Mouse (Mus musculus): ENCODE measurements around the gene Stap2. TPM values are rescaled to one million over a fixed set of nuclear protein-coding genes. Genes with fewer than 3 reads are reported as not detected.
A peak's percentile ranks its signal among the peaks of the same experiment; 100 is the strongest.

Gene Stap2
- polyA plus RNA-seq (2014; fragmentation: Nextera tagmentation; extraction: Ambion mirVana): 5.2 and 6.8 TPM in 2 replicates

- ATAC-seq (ENCODE audit: low read depth): no peak
- Histone ChIP-seq H3K4me2 (ENCODE audit: low read depth, low read length) (no peak within 1 kb of the TSS), H3K4me1 (ENCODE audit: control insufficient read depth, insufficient read depth, low read length) (peaks cover 11% of the 10 kb centered on the region), H3K4me3 (ENCODE audit: low read depth, low read length) (no peak within 1 kb of the TSS), H3K36me3 (ENCODE audit: control insufficient read depth, insufficient read depth, low read length) (no peaks in the 10 kb centered on the region), H3K27me3 (ENCODE audit: control insufficient read depth, insufficient read depth, low read length) (no peaks in the 10 kb centered on the region), H3K27ac (ENCODE audit: low read depth, low read length) (no peak within 1 kb of the TSS), H3K9ac (replicated peaks; ENCODE audit: low read depth, low read length) (no peak within 1 kb of the TSS), H3K9me3 (ENCODE audit: control insufficient read depth, low read length) (no peaks in the 10 kb centered on the region)
- WGBS: 59% methylated on average over 13 of the region's 13 CpGs
These were observed at the start of gene Stap2, which contains the start of gene Mpnd for GRCm38 (mm10) chr17:56005415-56006061. TSS of gene Stap2 (minus strand) at chr17:56005584. TSS of gene Mpnd (plus strand) at chr17:56005711.

GRCm38 (mm10) chr17:56054938-56055337, 49.6 kb upstream of the Stap2 start:
- Histone ChIP-seq H3K27ac (ENCODE audit: low read depth, low read length) (no peak overlapping the region), H3K9ac (replicated peaks; ENCODE audit: low read depth, low read length) (no peak overlapping the region), H3K4me1 (ENCODE audit: control insufficient read depth, insufficient read depth, low read length) (no peaks in the 10 kb centered on the region), H3K27me3 (ENCODE audit: control insufficient read depth, insufficient read depth, low read length) (no peaks in the 10 kb centered on the region), H3K36me3 (ENCODE audit: control insufficient read depth, insufficient read depth, low read length) (no peaks in the 10 kb centered on the region; the same call in 1 of the 2 replicates), H3K9me3 (ENCODE audit: control insufficient read depth, low read length) (no peaks in the 10 kb centered on the region), H3K4me2 (ENCODE audit: low read depth, low read length) (no peak overlapping the region), H3K4me3 (ENCODE audit: low read depth, low read length) (no peak overlapping the region)
- ATAC-seq (ENCODE audit: low read depth): no peak

GRCm38 (mm10) chr17:56051369-56051768, 46.0 kb upstream of the Stap2 start:
- no peaks in the 10 kb centered on the region for H3K27me3 ChIP-seq (ENCODE audit: control insufficient read depth, insufficient read depth, low read length)
- no peaks in the 10 kb centered on the region for H3K4me1 ChIP-seq (ENCODE audit: control insufficient read depth, insufficient read depth, low read length)
- no peak for ATAC-seq (ENCODE audit: low read depth)
- no peak overlapping the region for H3K9ac ChIP-seq (replicated peaks; ENCODE audit: low read depth, low read length)
- H3K4me2 ChIP-seq (ENCODE audit: low read depth, low read length): no peak overlapping the region
- no peaks in the 10 kb centered on the region for H3K9me3 ChIP-seq (ENCODE audit: control insufficient read depth, low read length)
- 92% methylated on average over 5 of the region's 5 CpGs for WGBS
- no peak overlapping the region for H3K27ac ChIP-seq (ENCODE audit: low read depth, low read length)
- H3K4me3 ChIP-seq (ENCODE audit: low read depth, low read length): no peak overlapping the region
- no peaks in the 10 kb centered on the region; the same call in 1 of the 2 replicates for H3K36me3 ChIP-seq (ENCODE audit: control insufficient read depth, insufficient read depth, low read length)

- peak overlapping the region; percentile 58; the same call in 1 of the 2 replicates for H3K9ac ChIP-seq (replicated peaks; ENCODE audit: low read depth, low read length)
- no peaks in the 10 kb centered on the region for H3K36me3 ChIP-seq (ENCODE audit: control insufficient read depth, insufficient read depth, low read length)
- H3K27ac ChIP-seq (ENCODE audit: low read depth, low read length): no peak overlapping the region
- H3K9me3 ChIP-seq (ENCODE audit: control insufficient read depth, low read length): no peaks in the 10 kb centered on the region
- peak overlapping the region; percentile 76 for H3K4me2 ChIP-seq (ENCODE audit: low read depth, low read length)
- H3K27me3 ChIP-seq (ENCODE audit: control insufficient read depth, insufficient read depth, low read length): no peaks in the 10 kb centered on the region
- H3K4me1 ChIP-seq (ENCODE audit: control insufficient read depth, insufficient read depth, low read length): peaks cover 6% of the 10 kb centered on the region
- 3% methylated on average over 12 of the region's 12 CpGs for WGBS
- no peak for ATAC-seq (ENCODE audit: low read depth)
- H3K4me3 ChIP-seq (ENCODE audit: low read depth, low read length): peak overlapping the region; percentile 67
These were observed 35.4 kb upstream of the Stap2 start for GRCm38 (mm10) chr17:56040857-56041163.

- Histone ChIP-seq H3K4me3 (ENCODE audit: low read depth, low read length) (peak within 1 kb of the TSS; percentile 67), H3K27me3 (ENCODE audit: control insufficient read depth, insufficient read depth, low read length) (no peaks in the 10 kb centered on the region), H3K4me1 (ENCODE audit: control insufficient read depth, insufficient read depth, low read length) (peaks cover 12% of the 10 kb centered on the region), H3K9ac (replicated peaks; ENCODE audit: low read depth, low read length) (peak within 1 kb of the TSS; percentile 58), H3K36me3 (ENCODE audit: control insufficient read depth, insufficient read depth, low read length) (no peaks in the 10 kb centered on the region), H3K9me3 (ENCODE audit: control insufficient read depth, low read length) (no peaks in the 10 kb centered on the region), H3K27ac (ENCODE audit: low read depth, low read length) (0 out of 2 replicates have a peak within 1 kb of the TSS, but pooled peaks have one; percentile 16), H3K4me2 (ENCODE audit: low read depth, low read length) (peak within 1 kb of the TSS; percentile 76)
- WGBS: under 1% methylated on average over 67 of the region's 68 CpGs
- ATAC-seq (ENCODE audit: low read depth): peak; percentile 85
These were observed 34.9 kb upstream of the Stap2 start, which contains the start of gene Chaf1a for GRCm38 (mm10) chr17:56040030-56040856. TSS of gene Chaf1a (plus strand) at chr17:56040439.

DNA sequence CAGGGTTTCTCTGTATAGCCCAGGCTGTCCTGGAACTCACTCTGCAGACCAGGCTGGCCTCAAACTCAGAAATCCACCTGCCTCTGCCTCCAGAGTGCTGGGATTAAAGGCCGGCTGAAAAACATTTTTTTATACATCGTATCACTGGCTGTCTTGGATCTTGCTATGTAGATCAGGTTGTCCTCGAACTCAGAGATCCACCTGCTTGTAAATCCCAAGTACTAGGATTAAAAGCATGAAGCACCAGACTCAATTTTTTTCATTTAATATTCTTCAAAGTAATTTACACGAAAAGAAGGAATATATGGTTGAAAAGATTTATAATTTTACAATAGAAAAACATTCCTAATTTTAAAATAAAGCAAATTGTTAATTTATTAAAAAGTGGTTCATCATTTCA, 34.0 kb upstream of the Stap2 start:
- H3K4me1 ChIP-seq (ENCODE audit: control insufficient read depth, insufficient read depth, low read length): peaks cover 15% of the 10 kb centered on the region
- no peak for ATAC-seq (ENCODE audit: low read depth)
- no peak overlapping the region for H3K27ac ChIP-seq (ENCODE audit: low read depth, low read length)
- H3K9ac ChIP-seq (replicated peaks; ENCODE audit: low read depth, low read length): no peak overlapping the region
- no peaks in the 10 kb centered on the region for H3K27me3 ChIP-seq (ENCODE audit: control insufficient read depth, insufficient read depth, low read length)
- no peak overlapping the region; the same call in 1 of the 2 replicates for H3K4me2 ChIP-seq (ENCODE audit: low read depth, low read length)
- no peaks in the 10 kb centered on the region for H3K9me3 ChIP-seq (ENCODE audit: control insufficient read depth, low read length)
- H3K4me3 ChIP-seq (ENCODE audit: low read depth, low read length): no peak overlapping the region
- 78% methylated on average over 4 of the region's 4 CpGs for WGBS
- H3K36me3 ChIP-seq (ENCODE audit: control insufficient read depth, insufficient read depth, low read length): no peaks in the 10 kb centered on the region

DNA sequence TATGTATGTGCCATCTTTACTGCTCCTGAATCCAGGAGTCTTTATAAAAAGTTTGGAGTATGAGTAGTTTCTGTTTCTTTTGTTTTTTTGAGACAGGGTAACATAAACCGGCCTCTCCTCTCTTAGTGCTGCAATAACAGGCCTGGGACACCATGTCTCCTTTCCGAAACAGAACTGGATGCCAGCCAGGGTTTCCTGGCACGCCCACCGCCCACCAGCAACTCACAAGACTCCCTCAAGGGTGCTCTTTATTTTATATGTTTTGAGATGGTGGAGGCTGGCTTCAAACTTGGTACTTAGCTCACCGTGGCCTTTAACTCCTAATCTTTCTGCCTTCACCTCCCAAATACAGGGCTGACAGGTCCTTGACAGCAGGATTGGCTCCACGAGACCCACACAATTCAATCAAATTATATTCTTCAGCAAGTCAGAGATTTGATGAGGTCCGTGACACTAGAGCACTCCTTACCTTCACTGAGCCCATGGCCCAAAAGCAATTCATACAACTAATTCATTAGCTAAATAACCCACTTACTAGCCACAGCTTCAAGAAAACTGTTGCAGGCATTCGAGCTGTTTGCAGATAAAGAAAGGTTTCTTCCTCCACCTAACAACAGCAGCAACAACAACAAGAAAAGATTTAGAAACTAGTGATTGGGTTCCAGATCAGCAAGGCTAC, 33.3 kb upstream of the Stap2 start:
- H3K4me3 ChIP-seq (ENCODE audit: low read depth, low read length): no peak overlapping the region
- H3K27ac ChIP-seq (ENCODE audit: low read depth, low read length): no peak overlapping the region
- H3K36me3 ChIP-seq (ENCODE audit: control insufficient read depth, insufficient read depth, low read length): peaks cover 4% of the 10 kb centered on the region; the same call in 1 of the 2 replicates
- H3K9me3 ChIP-seq (ENCODE audit: control insufficient read depth, low read length): no peaks in the 10 kb centered on the region
- ATAC-seq (ENCODE audit: low read depth): no peak
- H3K4me2 ChIP-seq (ENCODE audit: low read depth, low read length): no peak overlapping the region
- no peak overlapping the region for H3K9ac ChIP-seq (replicated peaks; ENCODE audit: low read depth, low read length)
- WGBS: 82% methylated on average over 8 of the region's 8 CpGs
- H3K4me1 ChIP-seq (ENCODE audit: control insufficient read depth, insufficient read depth, low read length): peaks cover 15% of the 10 kb centered on the region
- H3K27me3 ChIP-seq (ENCODE audit: control insufficient read depth, insufficient read depth, low read length): no peaks in the 10 kb centered on the region

DNA sequence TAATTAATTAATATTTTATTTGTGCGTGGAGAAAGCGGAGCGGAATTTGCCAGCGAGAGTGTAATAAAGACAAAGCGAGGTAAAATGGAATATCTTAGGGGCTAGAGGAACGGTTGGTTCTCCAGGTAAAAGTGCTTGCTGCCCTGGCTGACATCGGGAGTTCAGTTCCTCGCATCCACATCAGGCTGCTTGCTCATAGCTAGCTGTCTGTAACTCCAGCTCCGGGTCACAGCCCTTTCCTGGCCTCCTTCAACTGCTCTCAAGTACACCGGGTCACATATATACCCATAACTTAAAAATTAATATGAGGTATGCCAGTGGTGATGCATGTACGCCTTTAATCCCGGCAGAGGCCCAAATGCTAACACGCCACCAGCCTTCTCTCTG, 31.5 kb upstream of the Stap2 start:
- H3K36me3 ChIP-seq (ENCODE audit: control insufficient read depth, insufficient read depth, low read length): peaks cover 10% of the 10 kb centered on the region; the same call in 1 of the 2 replicates
- 37% methylated on average over 13 of the region's 13 CpGs for WGBS
- peak overlapping the region; percentile 81 for H3K4me3 ChIP-seq (ENCODE audit: low read depth, low read length)
- peaks cover 15% of the 10 kb centered on the region for H3K4me1 ChIP-seq (ENCODE audit: control insufficient read depth, insufficient read depth, low read length)
- peak; percentile 32 for ATAC-seq (ENCODE audit: low read depth)
- H3K9me3 ChIP-seq (ENCODE audit: control insufficient read depth, low read length): no peaks in the 10 kb centered on the region
- H3K9ac ChIP-seq (replicated peaks; ENCODE audit: low read depth, low read length): no peak overlapping the region
- peak overlapping the region; percentile 34; the same call in 1 of the 2 replicates for H3K27ac ChIP-seq (ENCODE audit: low read depth, low read length)
- H3K4me2 ChIP-seq (ENCODE audit: low read depth, low read length): peak overlapping the region; percentile 34; the same call in 1 of the 2 replicates
- no peaks in the 10 kb centered on the region for H3K27me3 ChIP-seq (ENCODE audit: control insufficient read depth, insufficient read depth, low read length)
